In the genomic region with DNA sequence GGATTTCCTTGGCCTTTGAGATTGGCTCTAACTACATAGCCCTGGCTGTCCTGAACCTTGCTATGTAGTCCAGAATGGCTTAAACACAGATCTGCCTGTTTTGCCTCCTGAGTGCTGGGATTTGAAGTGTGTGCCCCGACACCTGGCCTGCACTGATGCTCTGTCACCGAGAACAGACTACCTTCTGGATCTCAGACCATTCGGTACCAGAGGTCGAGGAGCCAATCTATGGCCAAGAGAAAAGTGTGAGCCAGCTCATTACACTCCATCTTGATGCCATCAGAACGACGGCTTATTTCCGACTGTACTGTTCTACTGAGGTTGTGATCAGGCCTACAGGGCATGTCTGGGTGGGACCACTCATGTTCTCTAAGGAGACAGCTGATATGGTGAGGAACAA, we compare ENCODE assay signal across 12 mouse cellular contexts.
"Had no signal": no experiment of that assay in that cellular context is flagged by ENCODE, and none has a peak within 500 bp of the region (broad histone marks: within the 10 kb centered on the region; RNA-seq: fewer than 3 reads in every experiment).

No protein-coding gene starts in this region.

- DNase-seq: retina, postnatal 1 day; right cerebral cortex, adult 18-20 months; right cerebral cortex, postnatal 14 days; right cerebral cortex, postnatal 25 days; right cerebral cortex, postnatal 4 days; spleen, adult 18-20 months; thymus, adult 18-20 months; thymus, adult 2 months; thymus, postnatal 14 days; thymus, postnatal 25 days; thymus, postnatal 36 days; thymus, postnatal 4 days had no signal
